Mouse (Mus musculus): ENCODE data around the gene Clstn1. TPM values are rescaled to one million over a fixed set of nuclear protein-coding genes. Genes with fewer than 3 reads are reported as not detected.

Clstn1 gene
- total RNA-seq, 2 experiments from 2014 or later = 747 to 821 TPM

- DNase-seq = no peak
Measured at GRCm38 (mm10) chr4:149567432-149568026, 18.7 kb upstream of the Clstn1 start.

- DNase-seq = no peak
Measured at GRCm38 (mm10) chr4:149568622-149569021, 17.6 kb upstream of the Clstn1 start.

- DNase-seq = no peak
Measured at GRCm38 (mm10) chr4:149569781-149570497, 16.3 kb upstream of the Clstn1 start.

DNA sequence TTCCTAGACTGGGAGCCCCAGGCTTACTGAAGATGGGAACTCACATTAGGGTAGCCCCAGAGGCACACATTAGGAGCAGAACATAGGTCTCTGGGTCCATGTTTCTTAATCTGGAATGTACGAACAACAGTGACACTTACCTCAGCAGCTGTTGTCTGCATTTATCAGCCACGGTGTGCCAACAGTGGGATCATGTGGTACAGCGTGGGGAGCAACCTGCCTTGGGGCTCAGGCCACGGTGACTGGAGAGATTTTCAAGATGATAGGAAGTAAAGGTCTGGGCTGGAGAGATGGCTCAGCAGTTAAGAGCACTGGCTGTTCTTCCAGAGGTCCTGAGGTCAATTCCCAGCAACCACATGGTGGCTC lies 15.8 kb upstream of the Clstn1 start:
- no peak for DNase-seq

DNA sequence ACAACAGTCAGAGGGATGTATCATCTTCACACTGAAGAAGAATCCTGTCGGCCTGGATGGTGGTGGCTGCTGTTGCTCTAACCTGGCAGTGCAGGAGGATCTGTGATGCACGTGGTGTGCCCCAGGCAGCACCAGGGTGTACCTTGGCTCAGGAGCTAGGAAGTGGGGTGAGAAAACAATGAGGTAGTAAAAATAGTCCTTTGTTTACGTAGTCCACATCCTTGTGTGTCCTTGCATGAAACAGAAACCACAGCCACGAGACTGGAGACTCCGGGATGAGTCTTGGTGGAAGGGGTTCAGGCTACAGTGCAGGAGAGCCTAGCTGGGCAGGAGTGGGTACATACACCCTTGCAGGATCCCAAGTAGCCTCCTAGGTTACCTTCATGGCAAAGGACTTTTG lies 15.1 kb upstream of the Clstn1 start:
- DNase-seq = no peak

- DNase-seq = no peak
Measured at GRCm38 (mm10) chr4:149571651-149572149, 14.6 kb upstream of the Clstn1 start.

DNA sequence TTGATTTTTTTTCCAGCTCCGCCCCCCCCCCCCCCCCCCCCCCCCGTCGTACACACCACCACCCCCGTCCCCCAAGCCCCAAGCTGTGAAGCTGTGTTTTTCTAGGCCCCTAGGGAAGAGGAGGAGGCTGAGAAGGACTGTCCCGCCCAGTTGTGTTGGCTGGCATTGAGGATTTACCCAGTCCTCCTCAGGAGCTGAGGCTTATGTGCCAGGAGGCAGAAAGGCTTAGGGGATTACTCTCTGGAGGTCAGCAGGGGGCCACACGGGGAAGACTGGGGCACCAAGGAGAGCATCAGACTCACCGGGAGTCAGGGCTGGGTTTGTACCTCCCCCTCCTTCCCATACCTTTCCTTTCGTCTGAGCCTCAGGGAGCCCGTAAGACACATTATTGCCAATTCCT lies 13.8 kb upstream of the Clstn1 start:
- DNase-seq = no peak

DNA sequence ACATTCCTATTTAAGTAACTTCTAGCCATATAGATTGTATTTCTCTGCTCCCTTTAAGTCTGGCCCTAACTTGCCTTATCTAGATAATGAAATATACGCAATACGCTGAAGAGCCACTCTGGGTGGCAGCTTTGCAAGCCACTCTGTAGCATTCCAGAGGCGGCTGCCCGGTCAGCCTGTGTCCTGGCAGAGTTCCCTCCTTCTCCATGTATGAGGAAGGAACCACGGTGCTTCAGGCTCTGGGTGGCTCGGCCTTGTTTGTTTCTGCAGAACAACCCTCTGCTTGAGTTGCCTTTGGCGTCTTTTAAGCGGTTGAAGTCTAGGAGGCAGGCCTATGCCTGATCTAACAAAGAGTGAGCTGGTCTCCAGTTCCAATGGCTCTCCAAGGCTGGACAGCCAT lies 13.4 kb upstream of the Clstn1 start:
- DNase-seq = no peak

GRCm38 (mm10) chr4:149574391-149574821 lies 11.9 kb upstream of the Clstn1 start:
- DNase-seq = no peak

DNA sequence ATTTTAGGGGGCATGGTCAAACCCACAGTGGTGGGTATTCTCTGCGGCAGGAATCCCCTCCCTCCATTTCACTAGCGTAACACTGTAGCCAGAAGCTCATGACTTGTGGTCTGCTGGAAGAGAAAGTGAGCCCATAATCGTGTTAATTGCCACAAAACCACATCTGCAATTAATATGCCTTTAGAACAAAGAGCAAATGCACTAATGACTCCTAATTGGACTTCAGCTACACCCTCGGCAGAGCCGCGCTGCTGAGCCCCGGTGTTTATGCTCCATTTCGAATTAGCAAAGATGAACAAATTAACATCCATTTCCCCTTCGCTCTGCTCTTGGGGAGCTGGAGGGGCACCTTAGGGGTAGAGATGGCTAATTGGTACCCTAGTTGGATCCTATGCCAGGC lies 10.2 kb upstream of the Clstn1 start:
- DNase-seq = no peak

DNA sequence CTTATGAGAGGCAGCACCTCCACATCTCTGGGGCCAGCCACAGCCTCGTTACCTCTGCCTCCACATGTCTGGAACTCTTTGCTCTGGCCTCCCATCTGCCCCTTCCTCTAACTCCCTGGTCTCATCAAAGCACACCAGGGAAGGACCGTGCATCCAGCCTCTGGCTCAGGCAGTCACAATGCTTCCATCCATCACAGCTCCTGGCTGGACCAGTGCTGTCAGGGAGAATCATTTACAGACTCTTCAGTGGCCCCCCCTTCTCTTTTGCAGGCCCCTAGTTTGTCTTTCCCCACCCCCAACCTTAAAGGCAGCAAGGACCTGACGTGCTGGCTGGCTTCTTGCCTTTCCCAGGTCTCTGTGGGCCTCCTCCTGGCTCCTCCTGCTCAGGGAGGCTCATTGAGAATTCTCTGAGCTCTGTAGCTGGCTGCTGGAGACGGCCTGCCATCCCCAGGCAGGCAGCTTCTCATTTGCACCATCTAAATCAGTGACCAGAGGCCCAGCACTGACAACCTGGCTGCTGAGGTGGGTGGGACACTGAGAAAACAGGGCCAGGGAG lies 9.2 kb upstream of the Clstn1 start:
- DNase-seq = no peak

DNA sequence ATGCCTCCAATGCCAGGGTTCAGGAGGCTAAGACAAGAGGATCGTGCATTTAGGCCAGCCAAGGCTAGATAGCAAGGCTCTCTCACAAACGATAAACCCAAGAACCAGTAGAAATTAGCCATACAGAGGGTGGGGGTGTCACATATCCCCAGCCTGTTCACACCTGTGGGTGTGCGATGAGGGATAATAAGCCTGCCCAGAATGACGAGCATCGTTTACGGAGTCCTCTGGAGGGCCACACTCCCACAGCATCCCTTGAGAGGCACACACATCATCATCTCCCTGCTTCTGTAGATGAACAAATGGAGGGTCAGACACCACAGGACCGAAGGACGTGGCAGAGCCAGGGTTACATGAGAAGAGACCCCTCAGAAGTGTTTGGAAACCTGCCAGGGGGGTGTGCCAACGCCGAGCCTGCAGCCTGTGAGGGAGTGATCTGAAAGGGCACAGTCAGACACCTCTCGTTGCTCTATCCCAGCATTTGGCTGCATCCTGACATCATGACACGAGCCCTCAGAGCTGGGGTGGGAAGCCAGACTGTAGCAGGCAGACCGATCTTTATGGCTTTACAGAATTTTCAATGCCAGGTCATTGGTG lies 8.1 kb upstream of the Clstn1 start:
- DNase-seq = no peak

GRCm38 (mm10) chr4:149578831-149579230 lies 7.4 kb upstream of the Clstn1 start:
- no peak for DNase-seq

- no peak for DNase-seq
Measured at GRCm38 (mm10) chr4:149585236-149585635, 1.0 kb upstream of the Clstn1 start.

- peak in 1 of 2 experiments; percentile 42 for DNase-seq
Measured at GRCm38 (mm10) chr4:149586783-149587595, 721 bp downstream of the Clstn1 start.

DNA sequence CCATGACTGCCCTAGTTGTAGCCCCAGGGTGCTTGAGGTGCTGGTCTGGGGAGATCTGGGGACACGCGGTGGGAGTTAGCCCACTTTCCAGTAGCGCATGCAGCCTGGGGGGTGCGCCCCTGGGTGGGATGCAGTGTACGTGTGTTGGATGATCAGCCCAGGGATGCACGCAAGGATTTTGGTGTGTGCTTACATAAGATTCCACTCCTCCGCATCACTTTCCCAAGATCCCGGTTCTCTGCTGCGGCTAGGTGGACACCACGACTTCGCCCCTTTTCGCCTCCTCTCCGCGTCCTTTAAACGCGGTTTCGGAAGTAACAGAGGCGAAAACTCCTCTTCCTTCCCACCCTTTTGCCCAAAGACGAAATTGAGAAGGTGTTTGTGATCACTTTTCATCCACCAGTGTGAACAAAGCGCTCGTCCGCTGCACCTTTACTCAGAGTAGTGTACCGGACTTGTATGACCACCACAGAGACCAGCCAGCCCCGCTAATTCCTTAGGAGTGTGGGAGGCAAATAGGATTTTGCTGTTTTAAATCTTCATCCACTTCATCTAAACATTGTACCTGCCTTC lies 1.4 kb downstream of the Clstn1 start:
- peak in 1 of 2 experiments; percentile 41 for DNase-seq

- no peak for DNase-seq
Measured at GRCm38 (mm10) chr4:149590200-149590599, 3.9 kb downstream of the Clstn1 start.

DNA sequence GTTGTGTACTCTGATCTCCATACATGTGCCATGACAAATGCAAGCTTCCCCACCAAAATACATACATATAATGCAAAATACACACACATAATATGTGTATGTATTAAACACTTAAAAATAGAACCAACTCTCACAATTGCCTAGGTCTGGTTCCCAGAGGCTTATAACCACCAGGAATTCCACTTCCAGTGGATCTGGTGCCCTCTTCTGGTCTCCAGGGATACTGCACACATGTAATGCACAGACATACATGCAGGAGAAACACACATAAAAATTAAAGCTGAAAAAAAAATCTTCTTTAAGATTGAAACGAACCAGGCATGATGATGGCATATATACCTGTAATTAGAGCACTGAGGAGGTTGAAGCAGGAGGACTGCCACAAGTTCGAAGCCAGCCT lies 5.2 kb downstream of the Clstn1 start:
- DNase-seq = no peak

- DNase-seq = no peak
Measured at GRCm38 (mm10) chr4:149594913-149595581, 8.8 kb downstream of the Clstn1 start.

- no peak for DNase-seq
Measured at GRCm38 (mm10) chr4:149597641-149598208, 11.5 kb downstream of the Clstn1 start.

GRCm38 (mm10) chr4:149599549-149599948 lies 13.3 kb downstream of the Clstn1 start:
- no peak for DNase-seq

Measured in layer of hippocampus, postnatal 36 days (tissue).